ENCODE assay signal across 7 mouse cellular contexts in the genomic region with DNA sequence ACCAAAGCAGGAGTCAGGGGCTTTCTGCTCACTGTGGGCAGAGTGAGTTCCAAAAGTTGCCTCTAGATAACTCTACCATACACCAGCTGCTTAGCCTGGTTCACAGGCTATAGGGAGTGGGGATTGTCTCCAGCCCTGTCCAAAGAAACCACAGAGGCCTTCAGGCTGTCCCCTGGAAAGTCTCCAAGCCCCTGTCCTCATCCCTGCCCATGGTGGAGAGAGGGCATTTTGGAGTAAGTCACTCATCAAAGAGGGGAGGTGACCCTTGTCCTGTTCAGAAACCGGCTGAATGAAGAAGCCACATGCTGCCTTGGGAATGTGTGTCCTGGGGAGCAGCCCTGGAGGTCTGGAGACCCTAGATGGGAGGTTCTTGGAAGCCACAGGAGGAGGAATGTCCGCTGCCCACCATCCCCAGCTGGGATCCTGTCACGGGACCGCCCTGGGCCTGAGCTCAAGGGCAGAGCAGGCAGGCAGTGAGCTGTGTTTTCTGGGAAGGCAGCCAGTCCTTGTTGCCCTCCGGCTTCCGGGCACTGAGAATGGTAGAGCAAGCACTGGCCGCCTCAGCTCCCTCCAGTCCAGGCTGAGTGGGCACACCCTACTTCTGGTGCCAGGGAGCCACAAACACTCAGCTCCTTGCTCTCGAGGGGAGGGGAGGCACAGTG.
A peak's percentile ranks its signal among the peaks of the same experiment; 100 is the strongest.
DNase-seq lines count a peak whose midpoint lies in the region; ATAC-seq and TF ChIP-seq lines count a peak whose summit lies in the region.

No protein-coding gene starts in this region.

- no peak overlapping the region for H3K4me3 ChIP-seq in layer of hippocampus, adult 2 months
- no peak overlapping the region for H3K4me3 ChIP-seq in intestine, embryonic 15.5 days (replicated peaks)

- whole genome bisulfite sequencing in intestine, embryonic 15.5 days, result 75% methylated on average over 8 of the region's 8 CpGs

- no peaks in the 10 kb centered on the region for H3K36me3 ChIP-seq in intestine, embryonic 15.5 days

- H3K27me3 ChIP-seq in intestine, embryonic 15.5 days (replicated peaks), result no peaks in the 10 kb centered on the region

- no peaks in the 10 kb centered on the region for H3K9me3 ChIP-seq in intestine, embryonic 15.5 days

- no peak overlapping the region for H3K4me2 ChIP-seq in intestine, embryonic 15.5 days (replicated peaks)

- H3K9ac ChIP-seq in intestine, embryonic 15.5 days, result no peak overlapping the region

- peaks cover 56% of the 10 kb centered on the region for H3K4me1 ChIP-seq in intestine, embryonic 15.5 days (replicated peaks)

- peak; percentile 63 for DNase-seq in urinary bladder, postnatal 14 days (ENCODE audit: low spot score)
- DNase-seq in urinary bladder, adult 2 months (ENCODE audit: low spot score), result no peak
- DNase-seq in cerebellum, adult 9-11 months, result peak; percentile 82
- DNase-seq in heart, adult 9 months (ENCODE audit: low spot score in 2 of 2), result peak; percentile 80 to 82
- peak; percentile 38 to 79 for DNase-seq in layer of hippocampus, adult 2 months (ENCODE audit: low spot score in 2 of 2)
- peak; percentile 36 to 51 for DNase-seq in right cerebral cortex, adult 2 months (ENCODE audit: low spot score in 2 of 2)

- no peak for ATAC-seq in intestine, embryonic 15.5 days

- peak overlapping the region; percentile 76; the same call in 1 of the 2 replicates for H3K27ac ChIP-seq in layer of hippocampus, adult 2 months
- no peak overlapping the region for H3K27ac ChIP-seq in intestine, embryonic 15.5 days

- TF ChIP-seq CTCF in layer of hippocampus, adult 2 months (conservative IDR thresholded peaks at IDR 0.05), result no peak
